Mouse (Mus musculus) cerebellum, postnatal 36 days (tissue): Measurements from ENCODE around the gene Plxna1.

Source experiments
- DNase-seq, 2 experiments: peaks; one replicate each; pipeline ENCODE4 v3.0.0; 2021 to 2022; ENCODE audit warnings: mixed read lengths in 2 of 2

Plxna1 gene

DNA sequence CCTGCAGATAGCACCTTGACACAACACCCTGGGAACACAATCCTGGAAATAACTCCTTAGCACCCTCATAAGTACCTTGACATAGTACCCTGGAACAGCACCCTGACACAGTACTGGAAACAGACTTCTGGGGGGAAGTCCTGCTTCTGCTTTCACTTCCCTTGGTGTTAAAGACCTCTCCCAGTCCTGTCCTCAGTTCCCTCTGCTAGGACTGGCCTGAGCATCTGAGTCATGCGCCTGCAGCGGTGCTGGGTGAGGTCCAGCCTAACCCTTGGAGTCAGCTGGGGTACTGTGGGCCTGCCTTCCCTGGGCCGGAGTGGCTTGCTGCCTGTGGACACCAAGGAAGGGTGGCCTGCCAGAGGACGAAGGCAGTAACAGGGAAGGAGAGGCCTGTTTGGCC is 81.9 kb downstream of the Plxna1 start:
- DNase-seq = no peak

DNA sequence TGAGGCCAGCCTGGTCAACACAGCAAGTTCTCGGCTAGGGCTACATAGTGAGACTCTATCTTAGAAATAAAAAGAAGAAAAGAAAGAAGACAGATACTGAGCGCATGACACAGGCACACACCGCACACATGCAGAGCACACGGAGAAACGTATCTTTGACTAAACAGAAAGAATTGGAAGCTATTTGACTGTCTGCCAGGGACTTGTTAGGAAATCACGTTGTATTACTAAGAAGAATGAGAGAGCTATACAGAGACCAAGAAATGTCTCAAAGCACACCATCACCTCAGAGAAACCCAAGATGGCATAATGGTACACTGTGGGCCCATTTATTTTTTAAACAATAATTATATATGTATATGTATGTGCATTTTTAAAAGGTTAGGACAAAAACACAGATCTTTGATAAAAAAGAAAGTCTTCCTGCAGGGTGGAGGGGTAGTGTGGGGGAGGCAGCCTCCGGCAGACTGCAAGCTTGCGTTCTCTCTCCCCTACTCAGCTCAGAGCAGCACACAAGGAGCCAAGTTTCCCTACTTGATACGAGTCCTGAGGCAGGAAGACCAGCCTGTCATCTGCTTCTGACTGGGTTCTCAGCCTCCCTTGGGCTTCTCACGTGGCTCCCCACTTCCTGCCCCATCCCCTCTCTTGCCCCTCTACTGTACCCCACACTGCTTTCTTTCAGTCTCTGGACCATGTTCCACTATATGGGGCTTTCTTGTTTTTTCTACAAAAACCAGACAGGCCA is 90.5 kb downstream of the Plxna1 start:
- no peak for DNase-seq

DNA sequence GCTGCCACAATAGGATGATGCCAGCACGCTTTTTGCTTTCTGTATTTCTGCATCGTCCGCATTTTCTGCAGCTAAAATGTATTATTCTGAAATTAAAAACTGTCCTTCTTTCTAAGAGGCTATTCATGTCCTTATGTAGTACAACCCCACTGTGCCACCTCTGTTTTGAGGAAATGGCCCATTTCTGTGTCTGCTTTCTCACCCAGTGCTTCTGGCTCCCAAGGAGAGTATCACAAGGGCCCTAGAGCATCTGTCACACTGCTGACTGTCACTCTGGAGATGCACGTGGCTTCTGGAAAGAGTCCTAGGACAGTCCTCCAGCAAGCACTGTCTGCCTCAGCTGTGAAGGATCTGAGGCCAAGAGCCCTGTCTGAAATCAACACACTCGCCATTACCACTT is 95.2 kb downstream of the Plxna1 start:
- no peak for DNase-seq
